Mouse (Mus musculus) heart, postnatal 0 days (tissue): Measurements from ENCODE around the gene Mgll.

ENCODE experiments used
- CTCF ChIP-seq: IDR thresholded peaks from 2 replicates; pipeline ENCODE4 v1.5.1; 2016; ENCODE audit warnings: antibody characterized with exemption, control low read depth, low read depth
- EP300 ChIP-seq: IDR thresholded peaks from 2 replicates; pipeline ENCODE4 v1.6.1; 2016; ENCODE audit warnings: antibody characterized with exemption, low read depth

- TF ChIP-seq EP300 (no peak), CTCF (no peak)
Observed at GRCm38 (mm10) chr6:88781919-88782318, 57.7 kb downstream of the Mgll start.
